Mouse (Mus musculus): ENCODE results near the gene Mcu. TPM values are rescaled to one million over a fixed set of nuclear protein-coding genes. Genes with fewer than 3 reads are reported as not detected.

Mcu gene
- total RNA-seq, 2 experiments from 2014 or later = 36.0 to 42.0 TPM

DNA sequence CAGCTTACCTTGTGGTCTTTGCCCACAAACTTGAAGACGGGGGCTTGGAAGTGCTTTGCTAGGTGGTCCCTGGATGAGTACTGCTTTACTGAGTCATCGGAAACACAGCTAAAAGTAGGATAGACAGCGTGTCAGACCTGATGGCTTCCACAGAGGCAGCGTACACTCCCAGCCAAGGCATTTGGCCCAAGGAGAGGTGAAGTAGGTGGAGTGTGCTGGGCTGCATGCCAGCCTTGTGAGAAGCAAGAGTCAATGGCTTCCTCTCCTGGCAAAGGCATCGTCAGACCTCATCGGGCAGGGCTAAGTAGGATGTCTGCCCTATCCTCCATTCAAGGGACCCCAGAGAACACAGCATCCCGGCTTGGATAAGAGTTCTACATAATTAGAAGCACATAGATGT is 191.1 kb downstream of the Mcu start:
- TF ChIP-seq CTCF (IDR thresholded peaks at IDR 0.05) = no peak
- intact Hi-C loops (cut with DNase I) = no loop called here
- DNase-seq = peak; percentile 81
- H3K27ac ChIP-seq = peak overlapping the region; percentile 59
- no peak overlapping the region for H3K4me3 ChIP-seq

DNA sequence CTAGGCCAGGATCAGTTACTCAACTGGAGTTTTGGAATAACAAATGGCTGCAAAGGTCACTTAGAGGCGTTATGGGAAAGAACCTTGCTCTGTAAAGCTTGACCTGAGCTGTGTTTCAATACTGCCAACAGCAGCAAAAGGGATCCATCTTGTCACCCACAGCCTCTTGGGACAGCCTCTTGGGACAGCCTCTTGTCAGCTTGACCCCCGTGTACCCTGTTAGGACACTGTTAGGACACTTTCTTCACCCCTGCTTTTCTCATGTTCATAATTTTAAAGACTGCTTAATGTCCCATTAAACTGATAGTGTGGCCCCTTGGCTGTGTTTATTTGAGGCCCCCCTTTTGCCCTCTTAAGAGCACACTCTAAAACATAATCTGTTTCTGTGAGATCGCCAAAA is 192.0 kb downstream of the Mcu start:
- no peak for DNase-seq
- H3K27ac ChIP-seq = peak overlapping the region; percentile 57
- intact Hi-C loops (cut with DNase I) = no loop called here
- H3K4me3 ChIP-seq = no peak overlapping the region
- no peak for TF ChIP-seq CTCF (IDR thresholded peaks at IDR 0.05)

DNA sequence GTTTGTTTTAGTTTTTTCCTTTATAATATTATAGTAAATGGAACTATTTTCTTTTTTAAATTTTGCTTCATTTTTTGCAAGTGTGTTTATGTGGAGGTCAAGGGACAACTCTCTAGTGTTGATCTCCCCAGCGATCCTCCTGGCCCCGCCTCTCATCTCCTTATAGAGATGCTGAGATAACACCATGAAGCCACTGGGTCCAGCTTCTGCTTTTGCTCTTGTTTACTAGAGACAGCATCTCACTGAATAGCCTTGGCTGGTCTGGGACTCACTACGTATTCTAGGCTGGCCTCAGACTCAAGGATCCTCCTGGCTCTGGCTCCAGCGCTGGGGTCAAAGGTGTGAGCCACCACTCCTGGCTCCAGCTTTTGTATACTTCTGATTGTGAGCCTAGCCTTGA is 197.0 kb downstream of the Mcu start:
- no peak for TF ChIP-seq CTCF (IDR thresholded peaks at IDR 0.05)
- intact Hi-C loops (cut with DNase I) = no loop called here
- Histone ChIP-seq H3K4me3 (no peak overlapping the region), H3K27ac (no peak overlapping the region)
- no peak for DNase-seq

DNA sequence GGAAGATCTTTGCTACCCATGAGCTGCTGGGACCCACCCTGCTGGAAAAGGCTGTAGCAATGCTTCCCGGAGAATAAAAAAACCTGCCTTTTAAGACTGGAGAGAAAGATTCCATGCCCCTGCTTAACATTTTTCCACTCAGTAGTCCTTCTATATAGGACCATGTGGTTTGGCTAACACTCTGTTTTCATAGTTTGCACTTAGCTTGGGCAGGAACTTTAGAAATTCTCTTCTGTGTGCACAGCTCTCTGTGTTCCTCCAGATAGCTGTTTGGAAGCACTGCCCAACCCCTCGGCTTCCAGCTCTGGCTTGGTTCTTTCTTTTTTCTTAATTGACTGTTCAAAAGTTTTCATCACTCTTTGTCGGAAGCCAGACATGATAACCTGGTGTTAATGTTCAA is 199.9 kb downstream of the Mcu start:
- no peak for TF ChIP-seq CTCF (IDR thresholded peaks at IDR 0.05)
- DNase-seq = no peak
- intact Hi-C loops (cut with DNase I) = no loop called here
- Histone ChIP-seq H3K27ac (peak overlapping the region; percentile 48), H3K4me3 (no peak overlapping the region)

DNA sequence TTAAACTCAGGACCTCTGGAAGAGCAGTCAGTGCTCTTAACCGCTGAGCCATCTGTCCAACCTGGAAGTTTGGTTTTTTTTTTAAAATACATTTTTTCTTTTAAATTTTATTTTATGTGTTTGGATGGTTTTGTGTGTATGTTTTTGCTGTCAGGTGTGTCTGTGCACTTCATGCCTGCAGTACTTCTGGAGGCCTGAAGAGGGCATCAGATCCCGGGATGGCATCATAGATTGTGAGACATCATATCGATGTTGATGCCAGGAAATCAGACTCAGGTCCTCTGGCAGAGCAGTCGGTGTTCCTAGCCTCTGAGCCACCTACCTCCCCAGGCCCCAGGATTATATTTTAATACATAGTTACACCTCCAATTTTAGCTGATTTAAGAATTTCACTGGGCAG is 202.8 kb downstream of the Mcu start:
- H3K4me3 ChIP-seq = no peak overlapping the region
- peak; percentile 23; the same call in 1 of the 2 replicates for TF ChIP-seq CTCF (IDR thresholded peaks at IDR 0.05)
- intact Hi-C loops (cut with DNase I) = no loop called here
- H3K27ac ChIP-seq = no peak overlapping the region
- DNase-seq = no peak

DNA sequence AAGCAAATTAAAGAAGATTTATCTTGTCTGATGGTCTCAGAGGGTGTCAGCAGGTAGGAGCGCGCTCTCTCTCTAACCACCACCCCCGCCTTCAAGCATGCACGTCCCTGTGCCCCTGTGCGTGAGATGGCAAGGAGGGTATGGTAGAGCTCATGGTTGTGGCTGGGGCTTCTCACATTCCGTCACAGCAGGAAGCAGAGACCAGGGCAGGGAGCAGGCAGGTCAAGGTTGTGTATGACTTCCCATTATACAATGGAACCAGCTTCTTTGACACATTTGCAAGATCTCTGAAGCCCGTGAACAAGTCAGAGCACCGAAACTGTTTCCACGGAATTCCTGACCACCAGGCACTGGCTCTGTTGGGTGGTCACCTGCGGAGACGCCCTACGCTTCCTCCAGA is 206.2 kb downstream of the Mcu start:
- Histone ChIP-seq H3K4me3 (no peak overlapping the region), H3K27ac (no peak overlapping the region)
- TF ChIP-seq CTCF (IDR thresholded peaks at IDR 0.05) = no peak
- intact Hi-C loops (cut with DNase I) = no loop called here
- no peak for DNase-seq

DNA sequence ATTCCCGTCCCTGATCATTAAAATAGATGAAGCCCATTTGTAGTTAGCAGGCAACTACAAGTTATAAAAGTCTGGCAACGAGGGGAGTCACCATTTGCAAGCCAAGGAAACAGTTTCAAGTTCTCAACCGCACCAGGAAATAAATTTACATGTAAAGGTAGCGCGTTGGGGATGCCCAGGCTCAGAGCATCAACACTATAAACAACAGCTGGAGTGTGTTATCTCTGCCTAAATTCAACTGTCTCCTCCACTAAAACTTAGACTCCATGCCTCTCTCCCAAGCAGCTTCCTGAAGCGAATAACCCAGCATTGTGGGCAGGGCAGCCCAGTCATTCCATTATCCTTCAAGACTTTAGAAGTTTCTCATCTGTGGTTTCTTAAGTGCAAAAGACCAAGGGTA is 208.0 kb downstream of the Mcu start:
- DNase-seq = no peak
- no peak overlapping the region for H3K27ac ChIP-seq
- no peak for TF ChIP-seq CTCF (IDR thresholded peaks at IDR 0.05)
- intact Hi-C loops (cut with DNase I) = no loop called here
- H3K4me3 ChIP-seq = no peak overlapping the region

DNA sequence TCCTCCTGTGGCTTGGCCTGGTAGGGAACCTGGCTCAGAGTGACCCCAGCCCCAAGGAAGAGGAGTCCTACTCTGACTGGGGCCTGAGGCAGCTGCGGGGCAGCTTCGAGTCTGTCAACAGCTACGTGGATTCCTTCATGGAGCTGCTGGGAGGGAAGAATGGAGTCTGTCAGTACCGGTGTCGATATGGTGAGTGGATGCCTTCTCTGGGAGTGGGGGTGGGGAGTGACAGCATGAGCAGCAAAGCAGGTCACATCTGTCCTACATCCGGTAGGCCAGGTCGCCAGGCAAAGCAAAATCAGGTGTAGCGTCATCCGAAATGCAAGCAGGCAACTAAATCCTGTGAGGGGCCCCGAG is 212.7 kb downstream of the Mcu start:
- no peak overlapping the region for H3K4me3 ChIP-seq
- intact Hi-C loops (cut with DNase I) = no loop called here

DNA sequence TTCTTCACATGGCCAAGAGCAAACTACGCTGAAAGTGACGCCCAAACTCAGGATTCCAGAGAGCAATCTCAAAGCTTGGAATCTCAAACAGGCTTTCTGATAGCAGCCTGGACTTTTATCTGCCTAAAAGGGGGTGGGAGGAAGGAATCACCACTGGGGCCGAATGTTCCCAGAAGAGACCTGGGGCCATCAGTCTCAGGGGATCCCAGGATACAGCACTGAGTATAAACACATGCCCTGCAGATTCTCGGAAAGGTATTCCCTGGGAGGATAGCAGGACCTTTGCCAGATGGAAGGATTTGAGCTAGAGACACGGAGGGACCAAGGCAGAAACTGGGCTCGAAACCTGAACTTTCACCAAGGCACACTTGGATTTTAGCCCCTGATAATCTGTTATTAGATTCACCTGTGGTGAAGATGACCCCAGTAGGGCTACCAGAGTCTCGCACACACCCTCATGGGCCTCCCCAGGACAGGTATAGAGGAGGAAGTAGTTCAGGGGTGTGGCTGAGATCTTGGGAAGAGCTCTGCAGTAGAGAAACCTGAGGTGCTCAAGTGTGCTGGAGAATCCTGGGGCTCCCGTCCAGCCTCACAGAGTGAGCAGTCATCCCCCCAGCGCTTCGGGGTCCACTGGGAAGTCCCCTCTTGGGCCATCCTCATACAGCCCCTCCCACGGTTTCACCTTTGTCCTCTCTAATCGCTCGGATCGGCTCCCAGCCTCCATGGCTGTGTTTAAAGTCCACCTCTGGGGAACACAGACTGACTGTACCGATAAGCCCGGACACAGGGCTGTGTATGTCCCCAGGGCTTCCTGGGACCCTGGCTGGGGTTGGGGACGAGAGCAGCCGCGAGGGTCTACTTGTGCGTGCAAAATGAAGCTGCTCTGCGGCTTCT is 213.3 kb downstream of the Mcu start, which contains the start of gene Pla2g12b:
Pla2g12b (plus strand) TSS at position 762 of the 894 bp plus-strand sequence.
- intact Hi-C loops (cut with DNase I) = no loop called here
- no peak for DNase-seq
- H3K27ac ChIP-seq = no peak within 1 kb of the TSS
- no peak within 1 kb of the TSS for H3K4me3 ChIP-seq
- no peak for TF ChIP-seq CTCF (IDR thresholded peaks at IDR 0.05)

More for the DNA sequence above, 212.7 kb downstream of the Mcu start:
- no peak for TF ChIP-seq CTCF (IDR thresholded peaks at IDR 0.05)
- DNase-seq = no peak
- no peak overlapping the region for H3K27ac ChIP-seq

Other genes with a start within 250 kb of the Mcu start
- 100 to 1,000 TPM; 149 to 171 TPM for gene Gm10273, start 221.1 kb downstream of the Mcu start, total RNA-seq (2021)
- gene Pla2g12b, start 213.0 kb downstream of the Mcu start, total RNA-seq (2021) = not detected
- gene Oit3, start 174.9 kb downstream of the Mcu start, total RNA-seq (2021) = under 1 TPM in 1 of 2 experiments, not detected in 1; 0.11 TPM
- not detected for gene Gm10322, start 629 bp downstream of the Mcu start, total RNA-seq (2021)
- gene Micu1, start 85.8 kb upstream of the Mcu start, total RNA-seq (2021) = 10 to 100 TPM; 45.3 to 63.2 TPM

Measured in gastrocnemius, adult 2 months (tissue).